Mouse (Mus musculus): Measurements from ENCODE around the gene Tmub1.

DNA sequence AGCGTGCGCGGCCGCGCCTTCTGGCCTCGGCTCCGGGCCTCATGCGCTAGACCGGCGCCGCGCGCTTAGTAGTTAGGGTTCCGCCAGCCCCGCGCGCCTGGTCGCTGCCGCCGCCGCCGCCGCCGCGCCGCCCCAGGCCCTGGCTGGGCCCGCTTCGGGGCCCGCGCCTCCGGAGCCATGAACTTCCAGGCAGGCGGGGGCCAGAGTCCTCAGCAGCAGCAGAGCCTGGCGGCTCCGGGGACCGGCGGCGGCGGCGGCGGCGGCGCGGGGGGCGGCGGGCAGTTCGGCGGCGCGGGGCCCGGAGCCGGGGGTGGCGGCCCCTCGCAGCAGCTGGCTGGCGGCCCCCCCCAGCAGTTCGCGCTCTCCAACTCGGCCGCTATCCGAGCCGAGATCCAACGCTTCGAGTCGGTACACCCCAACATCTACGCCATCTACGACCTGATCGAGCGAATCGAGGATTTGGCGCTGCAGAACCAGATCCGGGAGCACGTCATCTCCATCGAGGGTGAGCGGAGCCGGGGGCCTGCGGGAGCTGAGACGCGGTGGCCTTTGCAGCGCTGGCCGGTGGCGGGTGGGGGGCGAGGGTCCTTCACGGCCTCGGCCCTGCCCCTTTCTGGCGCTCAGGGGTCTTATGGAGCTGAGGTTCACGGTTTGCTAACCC lies 4.5 kb upstream of the Tmub1 start, which contains the start of gene Agap3:
- TF ChIP-seq EP300 (IDR thresholded peaks at IDR 0.05; ENCODE audit: low read depth) (no peak), CTCF (IDR thresholded peaks at IDR 0.05; ENCODE audit: low read depth) (no peak)

All from liver, embryonic 14.5 days (tissue).